Mouse (Mus musculus) layer of hippocampus, postnatal 10 days (tissue): Measurements from ENCODE around the gene Rnase2b. TPM values are rescaled to one million over a fixed set of nuclear protein-coding genes. Genes with fewer than 3 reads are reported as not detected.
"Not testable (repeated sequence)": the region's sequence is repeated elsewhere in the genome, so short reads cannot be mapped to it uniquely, and the experiment has no call there.

Experiments used
- DNase-seq, 2 experiments: peaks; one replicate each; pipeline ENCODE4 v3.0.0; 2021; ENCODE audit warnings: low spot score in 2 of 2
- total RNA-seq, 2 experiments: library from RNA; stranded (reverse); gene quantifications; 2 replicates each; pipeline ENCODE4 v1.2.3; 2021

Rnase2b gene
- total RNA-seq, 2 experiments from 2014 or later: not detected

- DNase-seq: no peak
Measured at GRCm38 (mm10) chr14:51150206-51150831, 11.7 kb upstream of the Rnase2b start.

- no peak for DNase-seq
Measured at GRCm38 (mm10) chr14:51152249-51152870, 9.7 kb upstream of the Rnase2b start.

GRCm38 (mm10) chr14:51156056-51156735, 5.9 kb upstream of the Rnase2b start:
- no peak for DNase-seq

- no peak for DNase-seq
Measured at GRCm38 (mm10) chr14:51156736-51157068, 5.4 kb upstream of the Rnase2b start.

- no peak for DNase-seq
Measured at GRCm38 (mm10) chr14:51157072-51157471, 5.0 kb upstream of the Rnase2b start.

- not testable (repeated sequence) for DNase-seq
Measured at GRCm38 (mm10) chr14:51163323-51163722, 1.3 kb downstream of the Rnase2b start.

GRCm38 (mm10) chr14:51165435-51165834, 3.4 kb downstream of the Rnase2b start:
- no peak for DNase-seq

GRCm38 (mm10) chr14:51166068-51166467, 4.0 kb downstream of the Rnase2b start:
- DNase-seq: no peak

GRCm38 (mm10) chr14:51172095-51172865, 10.2 kb downstream of the Rnase2b start:
- DNase-seq: peak; percentile 31 to 47

- peak; percentile 19 to 30 for DNase-seq
Measured at GRCm38 (mm10) chr14:51172947-51173346, 10.9 kb downstream of the Rnase2b start.

- no peak for DNase-seq
Measured at GRCm38 (mm10) chr14:51173843-51174242, 11.8 kb downstream of the Rnase2b start.

GRCm38 (mm10) chr14:51181051-51181450, 19.0 kb downstream of the Rnase2b start:
- not testable (repeated sequence) for DNase-seq

- no peak for DNase-seq
Measured at GRCm38 (mm10) chr14:51195681-51196080, 33.6 kb downstream of the Rnase2b start.

GRCm38 (mm10) chr14:51199098-51200023, 37.3 kb downstream of the Rnase2b start, which contains the start of gene Ang2:
TSS of gene Ang2 (minus strand) at chr14:51199148.
- DNase-seq: no peak

- DNase-seq: peak; percentile 17 to 44
Measured at GRCm38 (mm10) chr14:51200054-51200453, 38.0 kb downstream of the Rnase2b start.

- no peak for DNase-seq
Measured at GRCm38 (mm10) chr14:51200466-51200865, 38.4 kb downstream of the Rnase2b start.

GRCm38 (mm10) chr14:51203115-51203514, 41.1 kb downstream of the Rnase2b start, which contains the start of gene Ear14:
TSS of gene Ear14 (plus strand) at chr14:51203391.
- DNase-seq: peak in 1 of 2 experiments; percentile 17
